In the genomic region with DNA sequence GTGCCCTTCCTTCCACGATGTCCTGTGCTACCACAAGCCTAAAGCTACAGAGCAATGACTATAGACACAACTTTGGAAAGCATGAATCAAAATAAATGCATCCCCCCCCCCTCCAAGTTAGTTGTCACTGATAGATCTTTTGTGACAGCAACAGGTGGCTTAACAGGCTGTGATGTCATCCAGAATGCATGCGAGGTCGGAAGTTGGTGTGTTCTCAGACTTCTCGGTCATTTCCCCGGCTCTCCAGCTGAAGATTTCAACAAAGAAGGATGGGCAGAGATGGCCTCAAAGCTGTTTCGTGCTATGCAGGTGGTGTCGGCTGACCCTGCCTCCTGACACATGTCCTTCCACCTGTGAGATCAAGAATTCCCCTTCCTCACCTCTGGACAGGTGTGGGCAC, we compare ENCODE assay signal across 23 mouse cellular contexts.
"Had no signal": no experiment of that assay in that cellular context is flagged by ENCODE, and none has a peak within 500 bp of the region (broad histone marks: within the 10 kb centered on the region; RNA-seq: fewer than 3 reads in every experiment).

No protein-coding gene starts in this region.

- H3K9me3 ChIP-seq: heart, embryonic 10.5 days; heart, embryonic 12.5 days; hindbrain, embryonic 13.5 days; hindbrain, embryonic 15.5 days; kidney, embryonic 15.5 days; liver, embryonic 13.5 days; liver, embryonic 15.5 days had no signal

- H3K4me2 ChIP-seq: heart, embryonic 12.5 days; hindbrain, embryonic 13.5 days; hindbrain, embryonic 15.5 days; kidney, embryonic 15.5 days; limb, embryonic 12.5 days; liver, embryonic 11.5 days; liver, embryonic 13.5 days; liver, embryonic 15.5 days had no signal

- H3K9ac ChIP-seq: heart, embryonic 12.5 days; hindbrain, embryonic 13.5 days; hindbrain, embryonic 15.5 days; kidney, embryonic 15.5 days; liver, embryonic 13.5 days; liver, embryonic 15.5 days had no signal

- DNase-seq: gastrocnemius, postnatal 10 days; gastrocnemius, postnatal 36 days; heart, adult 18-20 months; heart, postnatal 36 days; kidney, adult 11 months; kidney, adult 2 months; kidney, adult 9 months; kidney, postnatal 4 days; left cerebral cortex, postnatal 4 days; liver; liver, embryonic 13.5 days had no signal

- H3K4me1 ChIP-seq: hindbrain, embryonic 15.5 days; liver, embryonic 13.5 days; liver, embryonic 15.5 days had no signal

- H3K27ac ChIP-seq: hindbrain, embryonic 13.5 days; hindbrain, embryonic 15.5 days; hindbrain, postnatal 0 days; kidney, embryonic 15.5 days; kidney, postnatal 0 days; layer of hippocampus, adult 2 months; left cerebral cortex, adult 2 months; liver, embryonic 13.5 days; liver, embryonic 15.5 days had no signal

- H3K4me3 ChIP-seq: heart, embryonic 10.5 days; heart, embryonic 12.5 days; hindbrain, embryonic 13.5 days; hindbrain, embryonic 15.5 days; kidney, embryonic 15.5 days; layer of hippocampus, adult 2 months; left cerebral cortex, adult 2 months; limb, embryonic 12.5 days; liver, embryonic 13.5 days; liver, embryonic 15.5 days had no signal

- H3K36me3 ChIP-seq: heart, embryonic 10.5 days; heart, embryonic 12.5 days; hindbrain, embryonic 13.5 days; hindbrain, embryonic 15.5 days; kidney, embryonic 15.5 days; limb, embryonic 12.5 days; liver, embryonic 13.5 days; liver, embryonic 15.5 days had no signal

- H3K27me3 ChIP-seq: hindbrain, embryonic 15.5 days; liver, embryonic 13.5 days; liver, embryonic 15.5 days had no signal
